Mouse (Mus musculus) mouse embryonic stem cell (cell line): ENCODE results near the gene Arl4d.
"Not testable (repeated sequence)": the region's sequence is repeated elsewhere in the genome, so short reads cannot be mapped to it uniquely, and the experiment has no call there.

Source experiments
- in situ Hi-C, 2 experiments: fragments of 300-500 bp; cut with MboI; formaldehyde crosslinking; loops; 1 replicate in 1 of 2; 3 replicates in 1 of 2; pipeline ENCODE4 v1.14.3; 2019 to 2020; ENCODE audit warnings: low sequenced_read_pairs in 2 of 2, low pct_unique_long_range_greater_than_20kb in 1 of 2, mixed read lengths in 1 of 2; ENCODE audit not compliant: unreplicated experiment in 1 of 2

Arl4d gene

GRCm38 (mm10) chr11:101664825-101665635 is at the start of gene Arl4d:
Gene Arl4d, plus strand, starts transcription at chr11:101665541.
- in situ Hi-C loops, result loop anchor here (5.0 kb wide), 1 partner anchor 67 kb away; the partner anchor contains the start of gene Dhx8 (in 2 of the 2)

GRCm38 (mm10) chr11:101616104-101616503 is 49.2 kb upstream of the Arl4d start:
- in situ Hi-C loops, result no loop called here

GRCm38 (mm10) chr11:101616948-101617767 is 48.2 kb upstream of the Arl4d start:
- in situ Hi-C loops, result no loop called here

GRCm38 (mm10) chr11:101617849-101618248 is 47.5 kb upstream of the Arl4d start:
- in situ Hi-C loops, result no loop called here

- in situ Hi-C loops, result no loop called here
Observed at GRCm38 (mm10) chr11:101618596-101618995, 46.7 kb upstream of the Arl4d start.

GRCm38 (mm10) chr11:101620022-101620655 is 45.2 kb upstream of the Arl4d start:
- in situ Hi-C loops, result not testable (repeated sequence)

- in situ Hi-C loops, result no loop called here
Observed at GRCm38 (mm10) chr11:101626649-101626994, 38.7 kb upstream of the Arl4d start.

- in situ Hi-C loops, result no loop called here
Observed at GRCm38 (mm10) chr11:101626995-101627856, 38.1 kb upstream of the Arl4d start, which contains the start of gene Rdm1. Gene Rdm1, plus strand, starts transcription at chr11:101627195.

- in situ Hi-C loops, result no loop called here
Observed at GRCm38 (mm10) chr11:101627857-101628559, 37.3 kb upstream of the Arl4d start.

GRCm38 (mm10) chr11:101628733-101629417 is 36.5 kb upstream of the Arl4d start:
- in situ Hi-C loops, result not testable (repeated sequence)

- in situ Hi-C loops, result no loop called here
Observed at GRCm38 (mm10) chr11:101635660-101636059, 29.7 kb upstream of the Arl4d start.

GRCm38 (mm10) chr11:101639761-101640160 is 25.6 kb upstream of the Arl4d start:
- in situ Hi-C loops, result no loop called here

- in situ Hi-C loops, result not testable (repeated sequence)
Observed at GRCm38 (mm10) chr11:101640857-101641709, 24.3 kb upstream of the Arl4d start.

- in situ Hi-C loops, result not testable (repeated sequence)
Observed at GRCm38 (mm10) chr11:101641710-101642642, 23.4 kb upstream of the Arl4d start.

GRCm38 (mm10) chr11:101642931-101643330 is 22.4 kb upstream of the Arl4d start:
- in situ Hi-C loops, result no loop called here
